Mouse (Mus musculus): ENCODE measurements around the gene Gli3. TPM values are rescaled to one million over a fixed set of nuclear protein-coding genes. Genes with fewer than 3 reads are reported as not detected.

The Gli3 gene
- polyA plus RNA-seq (2012; rRNA removed) = 3.2 and 4.0 TPM in 2 replicates

- peak in 1 of 2 experiments; percentile 25 for DNase-seq (ENCODE audit: extremely low spot score in 1 of 2, low spot score in 1 of 2)
Measured at GRCm38 (mm10) chr13:15462830-15463491, at the start of gene Gli3. Gene Gli3, plus strand, starts transcription at chr13:15463235.

GRCm38 (mm10) chr13:15421182-15421750, 41.8 kb upstream of the Gli3 start:
- no peak for DNase-seq (ENCODE audit: extremely low spot score in 1 of 2, low spot score in 1 of 2)

GRCm38 (mm10) chr13:15442002-15442401, 21.0 kb upstream of the Gli3 start:
- no peak for DNase-seq (ENCODE audit: extremely low spot score in 1 of 2, low spot score in 1 of 2)

DNA sequence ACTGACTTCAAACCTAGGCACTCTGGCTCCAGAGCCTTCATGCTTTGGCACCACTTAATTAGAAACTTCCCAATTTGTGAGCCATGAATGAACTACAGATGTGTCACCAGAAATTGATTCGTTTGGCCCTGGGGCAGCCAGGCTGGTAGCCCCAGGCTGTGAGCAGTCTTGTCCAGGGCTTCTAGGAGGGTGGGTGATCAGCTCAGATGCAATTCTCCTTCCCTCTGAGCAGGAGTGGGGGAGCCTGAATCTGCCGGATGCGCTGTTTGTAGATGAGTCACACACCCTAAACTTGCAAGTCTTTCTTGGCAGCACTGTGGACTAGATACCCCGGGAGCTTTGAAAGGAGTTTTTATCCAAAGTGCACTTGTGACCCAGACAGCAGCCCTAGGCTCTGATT, 18.7 kb upstream of the Gli3 start:
- DNase-seq (ENCODE audit: extremely low spot score in 1 of 2, low spot score in 1 of 2) = peak in 1 of 2 experiments; percentile 42

DNA sequence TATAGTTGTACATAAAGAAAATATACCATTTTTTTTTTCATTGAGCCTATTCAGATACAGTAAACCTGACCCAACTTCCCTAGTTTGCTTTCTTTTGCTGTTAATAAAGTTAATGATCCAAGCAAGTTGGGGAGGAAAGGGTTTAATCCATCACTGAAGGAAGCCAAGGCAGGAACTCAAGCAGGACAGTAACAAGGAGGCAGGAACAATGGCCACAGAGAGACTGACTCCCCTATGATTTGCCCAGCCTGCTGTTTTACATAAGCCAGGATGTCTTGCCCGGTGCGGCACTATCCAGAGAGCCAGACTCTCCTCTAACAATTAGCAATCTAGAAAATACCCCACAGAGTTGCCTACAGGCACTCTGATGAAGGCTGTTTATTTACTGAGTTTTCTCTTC, 17.4 kb upstream of the Gli3 start:
- no peak for DNase-seq (ENCODE audit: extremely low spot score in 1 of 2, low spot score in 1 of 2)

GRCm38 (mm10) chr13:15446004-15446403, 17.0 kb upstream of the Gli3 start:
- no peak for DNase-seq (ENCODE audit: extremely low spot score in 1 of 2, low spot score in 1 of 2)

DNA sequence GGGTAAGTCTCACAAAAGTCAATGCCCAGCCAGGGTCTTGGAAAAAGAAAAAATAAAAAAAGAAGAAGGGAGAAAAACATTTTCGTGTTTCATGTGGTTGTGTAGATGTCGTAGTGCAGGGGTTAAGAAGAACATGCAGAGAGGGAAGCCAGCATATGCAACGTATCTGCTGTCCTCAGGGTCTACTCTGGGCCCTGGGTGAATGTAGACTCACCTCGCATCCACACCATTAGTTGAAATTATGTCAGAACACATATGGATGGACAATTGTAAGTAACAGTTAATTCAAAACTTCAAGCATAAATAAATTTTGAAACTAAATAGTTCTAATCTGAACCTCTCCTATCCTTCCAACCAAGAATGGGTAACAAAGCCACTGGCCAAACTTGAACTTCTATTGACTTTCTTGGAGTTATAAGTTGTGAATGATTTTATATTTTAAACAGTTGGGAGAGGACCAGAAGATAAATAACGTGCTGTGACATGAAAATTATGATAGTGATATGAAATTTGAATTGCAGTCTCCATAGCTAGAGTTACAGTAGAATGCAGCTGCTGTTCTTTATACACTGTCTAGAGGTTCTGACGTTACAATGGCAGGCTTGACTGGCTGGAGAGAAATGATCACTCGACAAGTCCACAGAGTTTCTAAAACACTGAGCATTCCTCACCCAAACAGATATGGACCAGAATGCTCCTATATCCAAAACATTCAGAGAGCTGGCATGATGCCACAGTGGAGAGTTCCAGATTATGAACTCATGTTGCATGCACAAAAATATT, 16.1 kb upstream of the Gli3 start:
- DNase-seq (ENCODE audit: extremely low spot score in 1 of 2, low spot score in 1 of 2) = no peak

- DNase-seq (ENCODE audit: extremely low spot score in 1 of 2, low spot score in 1 of 2) = no peak
Measured at GRCm38 (mm10) chr13:15450941-15451340, 12.1 kb upstream of the Gli3 start.

- no peak for DNase-seq (ENCODE audit: extremely low spot score in 1 of 2, low spot score in 1 of 2)
Measured at GRCm38 (mm10) chr13:15457841-15458240, 5.2 kb upstream of the Gli3 start.

DNA sequence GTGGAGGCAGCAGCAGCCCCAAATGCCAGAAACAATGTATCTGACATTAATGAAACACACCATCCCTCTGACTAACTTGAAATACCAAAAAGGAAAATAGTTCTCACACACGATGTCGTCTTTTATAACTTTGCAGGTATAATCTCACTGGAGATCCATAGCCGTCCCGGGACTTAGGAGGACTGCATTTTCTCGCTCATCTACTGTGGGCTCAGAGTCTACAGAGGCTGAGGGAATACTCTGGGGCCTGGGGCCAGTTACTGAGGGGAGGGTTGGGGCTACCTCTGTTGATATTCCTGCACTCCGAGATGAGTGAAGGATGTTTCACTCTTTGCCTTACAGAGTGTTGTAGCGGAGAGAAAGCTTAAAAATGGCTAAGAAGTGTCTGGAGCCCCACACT, 1.1 kb upstream of the Gli3 start:
- no peak for DNase-seq (ENCODE audit: extremely low spot score in 1 of 2, low spot score in 1 of 2)

DNA sequence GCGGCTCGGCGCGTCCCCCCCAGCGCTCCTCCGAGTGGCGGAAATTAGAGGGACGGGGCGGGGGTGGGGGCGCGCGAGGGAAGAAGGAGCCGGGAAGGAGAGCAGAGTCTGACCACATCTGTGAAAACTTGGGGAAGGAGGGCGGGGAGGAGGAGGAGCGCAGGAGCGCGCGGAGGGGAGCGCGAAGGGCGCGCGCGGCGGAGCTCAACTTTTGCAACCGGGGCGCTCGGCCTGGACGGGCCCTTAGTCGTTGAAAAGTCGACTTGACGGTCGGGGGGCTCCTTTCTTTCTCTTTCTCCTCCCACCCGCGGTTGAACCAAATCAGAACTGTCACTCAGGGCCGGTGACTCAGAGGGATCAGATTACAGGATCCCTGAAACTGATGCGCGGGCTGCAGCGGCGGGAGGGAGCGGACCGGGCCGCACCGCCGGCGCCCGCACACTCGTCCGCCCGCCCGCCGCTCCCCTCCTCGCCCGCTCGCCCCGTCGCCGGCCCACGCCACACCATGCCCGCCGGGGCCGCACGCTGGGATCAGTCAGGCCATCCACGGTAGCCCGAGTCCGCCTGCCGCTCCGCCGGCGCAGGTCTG, 551 bp downstream of the Gli3 start:
- DNase-seq (ENCODE audit: extremely low spot score in 1 of 2, low spot score in 1 of 2) = peak in 1 of 2 experiments; percentile 14

DNA sequence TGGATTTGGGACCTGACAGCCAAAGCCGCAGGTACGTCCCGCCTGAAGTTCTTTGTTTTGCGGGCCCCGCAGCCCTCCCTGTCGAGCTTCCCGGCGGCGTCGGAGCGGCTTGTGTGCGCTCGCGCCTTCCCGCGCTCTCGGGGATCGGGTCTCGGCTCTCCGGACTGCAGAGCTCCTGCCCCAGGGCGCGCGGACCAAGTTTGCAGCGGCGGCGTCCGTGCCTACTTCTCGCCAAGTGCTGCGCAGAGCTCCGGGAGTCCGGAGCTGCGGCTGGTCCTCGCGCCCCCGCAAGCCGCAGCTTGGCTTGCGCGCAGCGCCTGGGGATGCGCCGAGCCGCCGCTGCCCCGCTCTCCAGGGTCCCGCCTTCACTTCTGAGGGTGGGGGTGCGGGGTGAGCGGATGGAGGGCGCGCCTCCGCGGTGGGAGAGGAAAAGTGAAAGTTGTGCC, 1.1 kb downstream of the Gli3 start:
- DNase-seq (ENCODE audit: extremely low spot score in 1 of 2, low spot score in 1 of 2) = no peak

GRCm38 (mm10) chr13:15464741-15465250, 1.8 kb downstream of the Gli3 start:
- no peak for DNase-seq (ENCODE audit: extremely low spot score in 1 of 2, low spot score in 1 of 2)

GRCm38 (mm10) chr13:15466496-15466895, 3.5 kb downstream of the Gli3 start:
- DNase-seq (ENCODE audit: extremely low spot score in 1 of 2, low spot score in 1 of 2) = no peak

DNA sequence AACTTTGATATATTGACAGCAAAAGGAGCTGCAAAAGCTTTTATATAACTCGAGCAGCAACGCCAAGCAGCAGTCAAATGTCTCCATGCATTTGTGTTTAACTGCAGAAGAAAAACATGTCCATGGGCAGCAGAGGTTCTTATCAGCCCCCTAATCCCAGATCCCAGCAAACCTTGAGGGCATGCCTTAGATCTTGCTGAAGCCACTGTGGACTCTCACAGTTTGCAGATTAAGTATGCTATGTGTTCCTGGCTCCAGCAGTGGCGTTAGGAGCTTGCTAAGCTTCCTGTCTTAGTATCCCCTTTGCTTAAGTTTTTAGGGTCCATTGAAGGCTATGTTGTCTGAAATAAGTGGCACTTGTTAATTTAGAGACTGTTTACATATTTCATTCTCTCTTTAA, 4.4 kb downstream of the Gli3 start:
- DNase-seq (ENCODE audit: extremely low spot score in 1 of 2, low spot score in 1 of 2) = no peak

DNA sequence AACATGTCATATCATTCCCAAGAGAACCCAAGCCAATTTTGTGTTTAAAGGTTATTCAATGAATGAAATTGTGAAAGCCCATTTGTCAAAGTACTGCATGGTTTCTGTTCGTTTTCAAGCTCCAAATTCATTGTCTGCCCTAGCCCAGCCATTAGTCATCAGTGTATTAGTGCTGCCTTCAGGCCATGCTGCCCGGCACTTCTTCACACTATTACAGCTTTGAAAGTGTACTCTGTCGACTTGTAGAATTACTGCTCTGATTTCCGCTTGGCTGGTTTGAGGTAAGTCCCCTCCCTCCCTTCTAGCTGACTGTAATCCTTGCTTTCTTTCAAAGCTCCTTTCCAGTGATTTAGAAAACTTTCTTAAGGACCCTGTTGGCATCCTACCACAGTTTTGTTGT, 5.4 kb downstream of the Gli3 start:
- no peak for DNase-seq (ENCODE audit: extremely low spot score in 1 of 2, low spot score in 1 of 2)

DNA sequence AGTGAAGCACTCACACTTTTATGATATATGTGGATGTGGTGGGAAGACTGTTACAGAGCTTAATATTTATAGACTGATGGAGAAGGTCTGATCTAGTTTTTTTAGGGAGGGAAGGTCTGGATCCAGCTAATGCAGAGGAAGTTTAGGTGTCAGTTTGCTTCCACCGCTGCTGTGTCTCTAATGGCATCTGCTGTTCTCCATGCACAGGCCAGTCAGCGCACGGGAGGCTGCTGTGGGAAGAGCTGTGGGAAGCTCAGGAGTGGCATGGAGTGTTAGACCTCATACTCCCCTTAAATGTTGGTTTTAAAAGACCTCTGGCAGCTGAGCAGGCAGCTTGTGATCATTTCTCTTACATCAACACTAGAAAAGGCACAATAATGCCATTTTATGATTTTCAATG, 7.0 kb downstream of the Gli3 start:
- DNase-seq (ENCODE audit: extremely low spot score in 1 of 2, low spot score in 1 of 2) = no peak

- DNase-seq (ENCODE audit: extremely low spot score in 1 of 2, low spot score in 1 of 2) = no peak
Measured at GRCm38 (mm10) chr13:15472712-15473111, 9.7 kb downstream of the Gli3 start.

DNA sequence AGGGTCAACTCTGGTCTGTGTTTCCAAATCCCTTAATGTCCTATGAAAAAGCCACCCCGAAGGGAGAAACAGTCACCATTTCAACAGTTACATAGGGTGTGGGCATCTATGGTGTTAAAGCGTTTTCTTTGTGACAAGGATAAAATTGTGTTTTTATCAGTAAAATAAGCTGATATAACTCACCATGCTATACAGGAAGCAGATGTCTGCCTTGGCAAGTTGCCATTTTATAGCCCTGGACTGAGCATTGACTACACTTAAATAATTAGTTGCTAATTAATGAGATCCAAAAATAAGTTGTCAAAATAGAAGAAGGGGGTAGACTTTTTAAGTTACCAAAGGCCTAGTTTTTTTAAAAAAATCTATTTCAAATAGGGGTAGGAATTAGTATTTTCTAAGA, 11.4 kb downstream of the Gli3 start:
- DNase-seq (ENCODE audit: extremely low spot score in 1 of 2, low spot score in 1 of 2) = no peak

DNA sequence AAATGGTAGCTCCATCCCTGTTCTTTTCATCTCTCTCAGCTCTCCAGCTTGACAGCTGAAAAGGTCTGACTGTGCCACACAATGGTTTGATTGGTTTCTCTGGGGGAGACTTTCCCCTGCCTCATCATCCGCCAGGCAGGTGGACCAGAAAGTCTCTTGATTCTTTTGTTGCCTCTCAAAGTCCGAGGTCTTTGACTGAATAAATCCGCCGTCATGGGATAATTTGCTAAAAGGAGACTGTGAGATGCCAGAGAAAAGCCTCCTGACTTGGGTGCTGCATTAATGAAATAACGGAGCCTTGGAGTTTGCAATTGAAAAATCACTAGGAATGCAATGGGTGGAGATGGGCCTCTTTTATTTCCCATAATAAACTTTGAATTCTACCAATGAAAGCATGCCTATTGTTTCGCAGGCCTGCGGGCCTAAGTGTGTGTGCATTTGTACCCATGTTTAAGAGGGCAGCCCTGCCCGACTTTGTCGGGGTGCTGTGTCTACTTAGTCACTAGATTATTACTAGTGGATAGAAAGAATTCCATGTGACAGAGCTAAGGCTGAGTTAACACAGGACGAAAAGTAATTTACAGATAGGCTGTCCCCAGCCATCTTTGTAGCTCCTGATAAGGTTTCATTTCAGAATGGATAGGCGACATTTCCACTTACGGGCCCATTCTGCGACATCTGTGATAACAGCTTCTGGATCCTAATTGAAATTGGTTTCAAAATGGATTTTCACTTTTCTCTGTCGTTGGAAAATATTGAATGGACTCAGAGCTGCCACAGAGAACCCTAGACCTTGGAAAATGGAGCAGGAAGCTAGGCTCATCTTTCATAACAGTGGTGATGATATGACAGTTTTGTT, 23.2 kb downstream of the Gli3 start:
- no peak for DNase-seq (ENCODE audit: extremely low spot score in 1 of 2, low spot score in 1 of 2)

Measured in frontal cortex, adult 2 months (tissue).